Mouse (Mus musculus): ENCODE data around the gene Arhgap23. TPM values are rescaled to one million over a fixed set of nuclear protein-coding genes. Genes with fewer than 3 reads are reported as not detected.
A peak's percentile ranks its signal among the peaks of the same experiment; 100 is the strongest.

Arhgap23 gene
- polyA plus RNA-seq, 1 experiment from 2014 or later: 7.8 TPM

DNA sequence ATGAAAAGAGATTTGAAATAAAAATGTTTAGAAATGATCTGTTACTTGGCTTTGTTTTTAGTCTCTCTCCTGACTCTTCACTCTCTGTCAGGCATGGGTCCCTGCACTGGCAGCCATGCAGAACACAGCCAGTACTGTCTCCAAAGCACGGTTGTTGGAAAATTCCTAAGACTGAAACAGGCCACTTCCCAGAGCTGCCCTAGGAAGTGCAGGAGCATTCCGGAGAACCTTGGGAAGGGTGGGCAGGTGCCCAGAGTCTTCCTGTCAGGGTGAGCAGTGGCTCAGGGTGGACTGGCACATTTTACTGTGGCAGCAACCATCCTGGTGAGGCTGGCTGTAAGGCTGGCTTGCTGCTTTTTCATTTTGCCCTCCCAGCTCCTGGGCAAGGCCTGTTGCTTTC, 16.8 kb upstream of the Arhgap23 start:
- no peak for DNase-seq (ENCODE audit: low spot score)
- Histone ChIP-seq H3K9me3 (no peaks in the 10 kb centered on the region), H3K27ac (no peak overlapping the region), H3K27me3 (ENCODE audit: insufficient read depth, poor library complexity, severe bottlenecking) (peaks cover 19% of the 10 kb centered on the region), H3K36me3 (peaks cover 35% of the 10 kb centered on the region), H3K4me1 (peaks cover 35% of the 10 kb centered on the region), H3K4me3 (no peak overlapping the region)
- WGBS: 66% methylated on average over 2 of the region's 2 CpGs

DNA sequence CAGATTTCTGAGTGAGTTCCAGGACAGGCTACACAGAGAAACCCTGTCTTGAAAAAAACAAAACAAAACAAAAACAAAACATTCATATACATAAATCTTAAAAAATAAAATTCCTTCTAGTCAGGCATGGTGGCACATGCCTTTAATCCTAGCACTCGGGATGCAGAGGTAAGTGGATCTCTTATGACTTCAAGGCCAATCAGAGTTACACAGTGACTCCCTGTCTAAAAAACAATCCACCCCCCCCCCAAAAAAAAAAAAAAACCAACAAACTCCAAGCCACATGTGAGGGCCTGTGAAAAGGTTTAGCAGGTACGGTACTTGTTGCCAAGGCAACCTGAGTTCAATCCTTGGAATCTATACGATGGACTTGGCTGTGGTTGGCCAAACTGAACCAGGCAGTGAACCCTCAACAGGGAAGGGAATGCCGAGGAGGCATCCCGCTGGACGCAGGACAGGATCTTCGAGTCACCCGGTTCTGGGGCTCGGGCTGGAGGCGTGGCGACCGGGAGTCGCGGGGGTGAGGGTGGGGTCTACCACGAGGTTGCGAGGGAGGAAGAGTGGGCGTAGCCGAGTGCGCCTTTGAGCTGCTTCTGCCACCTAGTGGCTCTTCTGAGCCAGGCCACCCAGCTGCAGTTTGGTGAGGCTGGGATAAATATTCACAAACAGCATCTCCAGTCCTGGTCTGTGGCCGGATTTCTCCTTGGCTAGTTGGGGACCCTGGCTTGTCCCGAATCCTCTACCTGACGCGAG, 15.2 kb upstream of the Arhgap23 start:
- H3K36me3 ChIP-seq: peaks cover 19% of the 10 kb centered on the region; the same call in 1 of the 2 replicates
- H3K27me3 ChIP-seq (ENCODE audit: insufficient read depth, poor library complexity, severe bottlenecking): peaks cover 26% of the 10 kb centered on the region
- WGBS: 3% methylated on average over 23 of the region's 23 CpGs
- DNase-seq (ENCODE audit: low spot score): peak; percentile 94
- H3K27ac ChIP-seq: peak overlapping the region; percentile 67
- H3K4me1 ChIP-seq: peaks cover 40% of the 10 kb centered on the region
- H3K4me3 ChIP-seq: peak overlapping the region; percentile 54
- no peaks in the 10 kb centered on the region for H3K9me3 ChIP-seq

DNA sequence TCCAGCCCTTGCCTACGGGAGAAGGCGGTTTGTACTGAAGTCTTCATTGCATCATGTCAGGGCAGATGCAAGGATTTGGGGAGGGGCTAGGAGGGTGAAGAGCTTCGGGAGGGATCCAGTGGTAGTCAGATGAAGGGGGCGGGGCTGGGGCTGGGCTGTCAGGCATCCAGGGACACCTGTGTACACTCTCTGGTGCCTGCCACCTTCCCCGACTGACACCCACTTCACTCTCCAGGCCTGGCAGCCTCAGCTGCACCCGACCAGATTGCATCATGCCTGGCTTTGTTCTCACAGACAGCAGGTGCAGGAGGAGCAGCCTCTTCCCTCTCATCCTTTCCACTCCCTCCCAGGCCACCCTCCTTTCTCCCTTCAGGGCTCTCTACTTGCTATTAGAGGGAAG, 14.3 kb upstream of the Arhgap23 start:
- Histone ChIP-seq H3K27me3 (ENCODE audit: insufficient read depth, poor library complexity, severe bottlenecking) (peaks cover 36% of the 10 kb centered on the region), H3K36me3 (peaks cover 10% of the 10 kb centered on the region; the same call in 1 of the 2 replicates), H3K4me1 (peaks cover 50% of the 10 kb centered on the region), H3K27ac (no peak overlapping the region), H3K9me3 (no peaks in the 10 kb centered on the region), H3K4me3 (peak overlapping the region; percentile 54; the same call in 1 of the 2 replicates)
- no peak for DNase-seq (ENCODE audit: low spot score)
- WGBS: 10% methylated on average over 6 of the region's 6 CpGs

DNA sequence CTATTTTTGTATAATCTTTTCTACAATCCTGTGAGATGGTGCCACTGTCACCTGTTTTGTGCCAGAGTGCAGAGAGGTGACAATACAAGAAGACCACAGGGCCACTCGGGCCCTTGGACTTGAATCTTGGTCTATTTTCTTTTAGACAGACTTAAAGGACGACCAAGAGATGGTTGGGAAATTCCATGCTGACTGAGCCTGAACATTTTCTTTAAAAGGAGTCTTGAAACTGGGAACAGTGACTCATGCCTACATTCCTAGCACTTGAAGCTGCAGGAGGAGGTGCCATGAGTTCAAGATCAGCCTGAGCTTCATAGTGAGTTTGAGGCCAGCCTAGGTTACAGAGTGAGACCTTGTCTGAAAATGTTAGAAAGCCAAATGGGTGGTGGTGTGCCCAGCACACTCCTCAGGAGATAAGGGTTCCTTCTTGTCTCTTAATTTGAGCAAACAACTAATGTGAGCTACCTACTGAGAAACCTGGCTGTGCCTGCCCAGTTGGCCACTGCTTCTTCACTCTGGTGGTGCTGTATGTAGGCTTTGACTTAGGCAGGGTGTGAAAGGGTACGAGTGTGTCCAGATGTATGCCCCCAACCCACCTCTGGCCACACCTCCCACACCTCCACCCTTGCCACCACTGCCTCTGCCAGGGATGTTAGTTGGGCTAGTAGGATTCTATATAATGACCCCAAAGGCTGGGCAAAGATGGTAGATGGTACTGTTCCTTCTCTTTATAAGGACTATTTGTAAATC, 13.5 kb upstream of the Arhgap23 start:
- H3K27ac ChIP-seq: no peak overlapping the region
- 75% methylated on average over 3 of the region's 3 CpGs for WGBS
- peaks cover 54% of the 10 kb centered on the region for H3K4me1 ChIP-seq
- no peaks in the 10 kb centered on the region for H3K9me3 ChIP-seq
- H3K36me3 ChIP-seq: peaks cover 6% of the 10 kb centered on the region; the same call in 1 of the 2 replicates
- H3K4me3 ChIP-seq: no peak overlapping the region
- peaks cover 43% of the 10 kb centered on the region for H3K27me3 ChIP-seq (ENCODE audit: insufficient read depth, poor library complexity, severe bottlenecking)
- no peak for DNase-seq (ENCODE audit: low spot score)

DNA sequence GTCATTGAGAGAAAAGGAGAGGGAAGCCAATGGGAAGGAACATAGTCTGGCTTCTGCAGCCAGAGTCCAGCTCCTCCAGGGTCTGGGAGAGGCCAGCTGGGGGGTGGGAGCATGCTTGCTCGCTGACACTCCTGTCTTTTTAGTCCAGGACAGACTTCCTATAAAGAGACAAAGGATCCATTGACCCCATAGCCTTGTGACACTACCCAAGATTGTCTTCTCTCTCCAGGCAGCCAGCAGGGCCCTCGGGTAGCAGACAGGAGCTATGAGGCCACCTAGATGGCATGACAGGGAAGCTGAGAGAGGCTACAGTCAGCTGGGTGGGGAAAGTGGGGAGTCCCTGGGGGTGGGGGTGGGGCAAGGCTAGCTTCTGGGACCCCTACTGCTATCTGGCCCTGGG, 12.6 kb upstream of the Arhgap23 start:
- no peak for DNase-seq (ENCODE audit: low spot score)
- Histone ChIP-seq H3K4me1 (peaks cover 62% of the 10 kb centered on the region), H3K4me3 (no peak overlapping the region), H3K27me3 (ENCODE audit: insufficient read depth, poor library complexity, severe bottlenecking) (peaks cover 47% of the 10 kb centered on the region), H3K36me3 (peaks cover 6% of the 10 kb centered on the region; the same call in 1 of the 2 replicates), H3K27ac (peak overlapping the region; percentile 44; the same call in 1 of the 2 replicates), H3K9me3 (no peaks in the 10 kb centered on the region)
- WGBS: 22% methylated on average over 2 of the region's 2 CpGs

DNA sequence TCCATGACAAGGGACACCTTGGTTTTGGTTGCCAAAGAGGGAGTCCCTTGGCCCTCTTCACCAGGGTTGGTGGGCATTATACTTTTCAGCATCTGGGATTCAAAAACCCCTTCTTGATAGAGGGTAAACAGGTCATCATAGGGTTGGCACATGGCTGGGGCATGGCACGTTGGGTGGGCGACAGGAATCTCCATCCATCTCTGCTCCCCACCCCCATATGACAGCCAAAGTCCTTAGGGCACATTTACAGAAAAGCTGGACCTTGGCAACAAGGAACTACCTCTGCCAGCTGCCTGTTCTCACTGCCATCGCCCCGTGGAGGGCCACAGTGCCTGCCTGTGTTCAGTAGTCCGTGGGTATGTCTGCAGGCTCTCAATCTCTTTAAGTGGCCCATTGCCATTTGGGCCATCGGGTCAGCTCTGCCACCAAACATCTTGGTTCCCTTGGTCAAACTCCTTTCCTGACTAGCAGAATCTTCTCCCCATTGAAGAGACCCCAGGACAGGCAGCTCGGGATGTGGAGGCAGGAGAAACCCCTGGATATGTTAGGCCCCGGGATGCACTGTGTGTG, 11.6 kb upstream of the Arhgap23 start:
- H3K9me3 ChIP-seq: no peaks in the 10 kb centered on the region
- peaks cover 71% of the 10 kb centered on the region for H3K4me1 ChIP-seq
- peak overlapping the region; percentile 84; the same call in 1 of the 2 replicates for H3K27ac ChIP-seq
- peaks cover 3% of the 10 kb centered on the region; the same call in 1 of the 2 replicates for H3K36me3 ChIP-seq
- no peak for DNase-seq (ENCODE audit: low spot score)
- 48% methylated on average over 8 of the region's 8 CpGs for WGBS
- H3K4me3 ChIP-seq: peak overlapping the region; percentile 76
- peaks cover 47% of the 10 kb centered on the region for H3K27me3 ChIP-seq (ENCODE audit: insufficient read depth, poor library complexity, severe bottlenecking)

DNA sequence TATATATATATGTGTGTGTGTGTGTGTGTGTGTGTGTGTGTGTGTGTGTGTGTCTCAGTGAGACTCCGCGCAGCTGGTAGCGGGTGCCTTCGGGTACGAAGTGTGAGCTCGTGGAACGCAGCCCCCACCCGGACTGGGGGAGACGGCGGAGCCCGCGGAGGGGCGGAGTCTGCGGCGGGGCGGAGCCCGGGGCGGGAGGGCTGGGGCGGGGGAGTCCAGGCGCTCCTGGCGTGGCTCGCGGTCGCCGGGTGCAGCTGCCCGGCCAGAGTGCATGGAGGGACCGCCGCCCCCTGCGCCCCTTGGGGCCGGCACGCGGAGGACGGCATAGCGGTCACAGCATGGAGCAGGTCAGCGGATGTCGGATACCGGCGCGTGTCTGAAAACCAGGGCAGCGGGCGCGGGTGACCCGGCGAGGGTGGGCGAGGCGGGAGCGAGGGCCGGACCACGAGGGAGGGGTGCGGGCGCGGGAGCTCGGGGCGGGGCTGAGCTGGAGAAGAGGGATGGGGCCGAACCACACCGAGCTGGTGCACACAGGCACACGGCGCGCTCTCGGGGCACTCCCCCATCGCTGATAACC, 11.1 kb upstream of the Arhgap23 start:
- peak overlapping the region; percentile 84 for H3K27ac ChIP-seq
- H3K4me3 ChIP-seq: peak overlapping the region; percentile 76
- peak; percentile 85 for DNase-seq (ENCODE audit: low spot score)
- H3K9me3 ChIP-seq: no peaks in the 10 kb centered on the region
- no peaks in the 10 kb centered on the region for H3K36me3 ChIP-seq
- peaks cover 75% of the 10 kb centered on the region for H3K4me1 ChIP-seq
- H3K27me3 ChIP-seq (ENCODE audit: insufficient read depth, poor library complexity, severe bottlenecking): peaks cover 47% of the 10 kb centered on the region
- 1% methylated on average over 50 of the region's 61 CpGs for WGBS

DNA sequence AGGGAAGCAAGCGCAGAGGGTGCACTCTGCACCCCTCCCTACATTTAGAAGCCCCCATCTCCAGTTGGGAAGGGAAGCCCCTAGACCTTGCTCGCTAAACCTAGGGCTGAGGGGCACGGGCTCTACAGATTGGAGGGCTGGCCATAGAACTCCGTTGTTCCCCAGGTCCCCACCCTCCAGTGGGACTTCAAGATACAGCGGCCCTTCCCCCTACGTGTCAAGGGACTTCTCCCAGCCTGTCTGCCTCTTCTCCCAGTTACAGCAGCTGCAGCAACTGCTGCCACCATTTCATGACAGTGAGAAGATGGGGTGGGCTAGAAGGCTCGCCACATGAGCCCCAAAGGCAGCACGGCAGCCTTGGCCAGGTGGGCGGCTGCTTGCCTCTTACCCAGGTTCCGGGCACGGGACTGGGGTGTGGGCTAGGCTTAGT, 10.6 kb upstream of the Arhgap23 start:
- Histone ChIP-seq H3K27ac (peak overlapping the region; percentile 84), H3K36me3 (no peaks in the 10 kb centered on the region), H3K4me1 (peaks cover 75% of the 10 kb centered on the region), H3K9me3 (no peaks in the 10 kb centered on the region), H3K27me3 (ENCODE audit: insufficient read depth, poor library complexity, severe bottlenecking) (peaks cover 47% of the 10 kb centered on the region), H3K4me3 (peak overlapping the region; percentile 76)
- no peak for DNase-seq (ENCODE audit: low spot score)
- 2% methylated on average over 11 of the region's 11 CpGs for WGBS

DNA sequence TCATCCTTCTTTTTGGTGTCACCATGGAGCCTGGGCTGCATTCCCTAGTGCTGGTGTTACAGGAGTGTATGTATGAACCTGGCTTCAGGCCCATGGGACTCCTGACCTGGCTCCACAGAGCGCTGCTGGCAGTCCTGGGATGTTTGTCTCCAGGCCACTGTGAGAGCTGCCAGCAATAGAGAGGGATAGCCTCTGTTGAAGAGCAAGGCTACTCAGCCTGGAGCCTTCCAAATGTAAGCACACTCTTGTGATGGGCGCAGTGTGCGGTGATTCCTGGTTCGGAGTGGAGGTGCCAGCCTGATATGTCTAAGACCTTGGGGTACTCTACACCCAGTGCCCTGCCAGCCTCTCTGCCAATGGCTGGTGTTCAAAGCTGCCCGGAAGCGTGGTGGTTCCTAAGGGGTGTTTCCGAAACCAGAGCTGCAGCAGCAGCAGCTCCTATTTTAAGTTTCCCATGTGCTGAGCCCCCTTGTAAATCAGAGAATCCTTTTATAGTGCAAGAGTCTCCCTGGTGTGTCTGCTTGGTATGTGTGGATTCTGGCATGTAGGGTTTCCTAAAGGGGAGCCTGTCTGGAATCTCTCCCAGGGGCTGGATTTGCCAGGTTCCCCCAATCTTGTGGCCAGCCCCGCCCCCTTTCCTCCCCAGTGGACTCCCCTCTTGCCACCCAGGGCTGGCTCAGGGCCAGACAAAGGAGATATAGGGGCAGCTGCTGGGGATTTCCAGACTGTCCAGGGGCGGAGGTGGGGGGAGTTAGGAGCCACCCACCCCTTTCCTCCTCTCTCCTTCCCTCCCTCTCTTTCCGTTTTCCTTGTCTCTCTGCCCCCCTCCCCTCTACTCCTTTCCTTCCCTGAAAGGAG, 9.0 kb upstream of the Arhgap23 start:
- peak overlapping the region; percentile 72; the same call in 1 of the 2 replicates for H3K27ac ChIP-seq
- H3K9me3 ChIP-seq: no peaks in the 10 kb centered on the region
- H3K4me3 ChIP-seq: no peak overlapping the region
- WGBS: 56% methylated on average over 10 of the region's 10 CpGs
- H3K4me1 ChIP-seq: peaks cover 65% of the 10 kb centered on the region
- H3K27me3 ChIP-seq (ENCODE audit: insufficient read depth, poor library complexity, severe bottlenecking): peaks cover 47% of the 10 kb centered on the region
- DNase-seq (ENCODE audit: low spot score): no peak
- no peaks in the 10 kb centered on the region for H3K36me3 ChIP-seq

DNA sequence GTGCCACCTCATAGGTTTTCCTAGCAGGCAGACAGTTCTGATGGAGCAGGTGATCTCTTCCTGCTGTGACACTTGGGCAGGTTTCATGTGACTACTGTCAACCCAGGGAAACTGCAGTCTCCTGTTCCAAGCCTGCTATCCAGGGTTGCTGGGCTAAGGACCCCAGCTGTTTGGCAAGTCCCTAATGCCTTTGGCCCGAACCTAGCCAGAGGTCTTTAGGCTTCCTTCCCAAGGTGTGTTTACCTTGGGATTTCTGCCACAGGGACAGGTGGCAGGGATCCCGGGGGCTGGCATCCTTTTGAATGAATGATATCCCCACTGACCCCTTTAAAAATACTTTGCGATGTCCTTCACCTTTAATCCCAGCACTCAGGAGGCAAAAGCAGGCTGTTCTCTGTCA, 7.9 kb upstream of the Arhgap23 start:
- DNase-seq (ENCODE audit: low spot score): no peak

DNA sequence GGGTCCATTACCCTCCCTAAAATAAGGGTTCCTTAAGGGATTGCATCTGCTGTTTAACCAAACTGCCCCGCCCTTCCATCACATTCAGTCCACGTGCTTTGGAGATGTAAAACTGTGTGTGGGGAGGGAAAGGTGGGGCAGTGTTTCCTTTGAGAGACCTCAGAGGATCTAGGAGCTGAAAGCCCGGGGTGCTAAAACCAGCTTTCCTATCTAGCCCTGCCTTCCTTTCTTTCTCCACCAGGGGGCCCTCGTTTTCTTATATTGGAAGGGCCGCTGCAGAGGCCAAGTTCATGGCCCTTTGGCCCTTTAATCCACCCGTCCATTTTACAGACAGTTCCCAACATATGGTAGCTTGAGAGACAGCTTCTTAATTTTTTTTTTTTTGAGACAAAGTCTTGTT, 7.2 kb upstream of the Arhgap23 start:
- H3K4me1 ChIP-seq: peaks cover 71% of the 10 kb centered on the region
- no peaks in the 10 kb centered on the region for H3K36me3 ChIP-seq
- H3K27me3 ChIP-seq (ENCODE audit: insufficient read depth, poor library complexity, severe bottlenecking): peaks cover 31% of the 10 kb centered on the region
- H3K9me3 ChIP-seq: no peaks in the 10 kb centered on the region
- peak overlapping the region; percentile 31; the same call in 1 of the 2 replicates for H3K27ac ChIP-seq
- peak; percentile 86 for DNase-seq (ENCODE audit: low spot score)
- no peak overlapping the region for H3K4me3 ChIP-seq
- 4% methylated on average over 6 of the region's 6 CpGs for WGBS

More for the DNA sequence above, 7.9 kb upstream of the Arhgap23 start:
- Histone ChIP-seq H3K27ac (peak overlapping the region; percentile 31; the same call in 1 of the 2 replicates), H3K27me3 (ENCODE audit: insufficient read depth, poor library complexity, severe bottlenecking) (peaks cover 38% of the 10 kb centered on the region), H3K9me3 (no peaks in the 10 kb centered on the region), H3K4me1 (peaks cover 71% of the 10 kb centered on the region), H3K4me3 (no peak overlapping the region), H3K36me3 (no peaks in the 10 kb centered on the region)
- 74% methylated on average over 3 of the region's 3 CpGs for WGBS

DNA sequence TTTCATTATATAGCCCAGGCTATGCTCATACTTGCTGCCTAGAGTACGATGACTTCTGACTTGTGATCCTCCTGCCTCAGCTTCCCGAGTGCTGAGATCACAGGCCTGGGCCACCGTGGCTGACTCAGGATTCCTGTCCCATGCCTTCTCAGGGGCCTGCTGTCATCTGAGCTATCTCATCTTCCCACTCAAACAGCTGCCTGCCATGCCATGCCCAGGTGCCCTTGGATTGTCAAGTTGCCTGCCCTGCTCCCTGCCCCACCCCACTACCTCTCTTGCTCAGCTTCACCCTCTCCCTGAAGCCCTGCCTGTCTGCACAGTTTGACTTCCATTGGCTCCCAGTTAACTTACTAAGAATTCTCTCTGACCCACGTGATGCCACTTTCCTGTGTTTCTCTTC, 4.4 kb upstream of the Arhgap23 start:
- 0 out of 2 replicates have a peak overlapping the region, but pooled peaks have one; percentile 4 for H3K27ac ChIP-seq
- no peaks in the 10 kb centered on the region for H3K36me3 ChIP-seq
- 83% methylated on average over 4 of the region's 4 CpGs for WGBS
- peaks cover 13% of the 10 kb centered on the region for H3K27me3 ChIP-seq (ENCODE audit: insufficient read depth, poor library complexity, severe bottlenecking)
- no peak for DNase-seq (ENCODE audit: low spot score)
- peaks cover 59% of the 10 kb centered on the region for H3K4me1 ChIP-seq
- no peaks in the 10 kb centered on the region for H3K9me3 ChIP-seq
- no peak overlapping the region for H3K4me3 ChIP-seq
